Mouse (Mus musculus) monocyte, adult 5-6 weeks (primary cell): ENCODE results near the gene Rassf4. TPM values are rescaled to one million over a fixed set of nuclear protein-coding genes. Genes with fewer than 3 reads are reported as not detected.
"Not testable (repeated sequence)": the region's sequence is repeated elsewhere in the genome, so short reads cannot be mapped to it uniquely, and the experiment has no call there.

ENCODE experiments used
- ATAC-seq: fragments of 153-309, 156-312 bp; replicated peaks from 2 replicates; pipeline ENCODE4 v1.8.0; 2017; ENCODE audit warnings: mild to moderate bottlenecking; ENCODE audit not compliant: low TSS enrichment, insufficient number of reproducible peaks, severe bottlenecking, poor library complexity, low FRiP score
- total RNA-seq: library from RNA; stranded (forward); fragments of 200-1000, 200-491, 200-594 nt; gene quantifications from 3 replicates; pipeline ENCODE4 v1.2.3, GENCODE M21; 2017

Gene Rassf4
- total RNA-seq, 1 experiment from 2014 or later, result 124 TPM

- no peak for ATAC-seq
Measured at GRCm38 (mm10) chr6:116607230-116607629, 66.5 kb downstream of the Rassf4 start.

DNA sequence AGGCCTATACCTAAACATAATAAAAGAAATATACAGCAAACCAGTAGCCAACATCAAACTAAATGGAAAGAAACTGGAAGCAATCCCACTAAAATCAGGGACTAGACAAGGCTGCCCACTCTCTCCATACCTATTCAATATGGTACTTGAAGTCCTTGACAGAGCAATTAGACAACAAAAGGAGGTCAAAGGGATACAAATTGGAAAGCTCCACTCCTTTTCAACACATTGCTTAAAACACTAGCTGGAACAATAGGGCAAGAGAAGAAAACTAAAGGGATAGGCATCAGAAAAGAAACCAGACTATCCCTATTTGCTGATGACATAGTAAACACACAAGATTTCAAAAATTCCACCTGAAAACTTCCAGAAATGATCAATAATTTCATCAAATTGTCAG lies 72.8 kb downstream of the Rassf4 start:
- not testable (repeated sequence) for ATAC-seq

GRCm38 (mm10) chr6:116584095-116584494 lies 89.7 kb downstream of the Rassf4 start, which contains the start of gene Olfr215:
Gene Olfr215 (minus strand): TSS chr6:116584195.
- no peak for ATAC-seq

Other genes starting within 250 kb of the Rassf4 start
- gene Alox5, start 212.8 kb downstream of the Rassf4 start, total RNA-seq, result 43.3 to 92.8 TPM (median 76.9 TPM) in 3 replicates
- gene Olfr211, start 184.9 kb downstream of the Rassf4 start, total RNA-seq, result not detected in 3 replicates
- not detected in 3 replicates for gene Olfr212, start 167.4 kb downstream of the Rassf4 start, total RNA-seq
- gene Olfr213, start 135.5 kb downstream of the Rassf4 start, total RNA-seq, result not detected in 3 replicates
- not detected in 3 replicates for gene Gm5580, start 122.8 kb downstream of the Rassf4 start, total RNA-seq
- gene Olfr214, start 119.7 kb downstream of the Rassf4 start, total RNA-seq, result not detected in 3 replicates
- gene Olfr215, start 89.8 kb downstream of the Rassf4 start, total RNA-seq, result not detected in 3 replicates
- gene Zfp422, start 45.0 kb downstream of the Rassf4 start, total RNA-seq, result 10.3 to 14.1 TPM (median 11.5 TPM) in 3 replicates
- gene Depp1, start 23.3 kb downstream of the Rassf4 start, total RNA-seq, result 0.38 TPM in 1 of 3 replicates, not detected in the others
- gene Tmem72, start 43.0 kb upstream of the Rassf4 start, total RNA-seq, result 0.29 to 0.68 TPM (median 0.32 TPM) in 3 replicates